8 mouse cellular contexts compared by ENCODE assay signal in the genomic region with DNA sequence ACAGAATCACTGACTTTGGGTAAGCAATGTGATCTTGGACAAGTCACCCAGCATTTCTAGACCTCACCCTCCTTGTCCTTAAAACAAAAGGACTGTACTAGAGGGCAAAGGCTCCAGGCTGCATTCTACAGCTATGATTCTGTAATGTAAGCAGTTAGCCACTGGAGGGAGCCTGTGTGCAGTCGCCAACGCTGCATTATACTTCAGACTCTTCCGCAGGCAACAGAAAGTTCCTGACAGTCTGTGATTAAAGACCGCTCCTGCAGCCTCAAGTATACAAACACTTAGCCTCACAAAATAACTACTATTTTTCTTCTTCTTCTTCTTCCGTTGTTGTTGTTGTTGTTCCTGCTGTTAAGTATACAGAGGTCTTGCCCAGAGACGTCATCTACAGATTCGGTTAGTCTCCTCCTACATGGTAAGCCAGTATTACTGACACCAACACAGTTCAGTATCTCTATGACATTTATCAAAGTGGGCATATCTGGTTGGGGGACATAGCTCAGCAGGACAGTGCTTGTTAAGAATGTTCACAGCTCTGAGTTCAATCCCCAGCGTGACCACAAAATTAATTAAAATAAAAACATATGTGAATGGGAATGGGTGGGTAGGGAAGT. TPM values are rescaled to one million over a fixed set of nuclear protein-coding genes. Genes with fewer than 3 reads are reported as not detected.
A peak's percentile ranks its signal among the peaks of the same experiment; 100 is the strongest.
DNase-seq lines count a peak whose midpoint lies in the region; ATAC-seq and TF ChIP-seq lines count a peak whose summit lies in the region.

No protein-coding gene starts in this region.

- peak; percentile 50 to 59 for DNase-seq in left cerebral cortex, adult 2 months (ENCODE audit: extremely low spot score in 1 of 2, low spot score in 2 of 2)
- DNase-seq in left cerebral cortex, adult 11 months (ENCODE audit: low spot score) = no peak
- DNase-seq in adrenal gland, postnatal 25 days = peak; percentile 46
- peak; percentile 31 for DNase-seq in fibroblast of lung, adult 2 months (ENCODE audit: low read depth)
- DNase-seq in left cerebral cortex, postnatal 4 days = peak; percentile 42
- DNase-seq in midbrain, embryonic 10.5 days (ENCODE audit: low spot score) = peak; percentile 39

- no peak overlapping the region for H3K9ac ChIP-seq in hindbrain, embryonic 12.5 days
- H3K9ac ChIP-seq in stomach, embryonic 16.5 days (ENCODE audit: low read length) = peak overlapping the region; percentile 49; the same call in 1 of the 2 replicates

- H3K4me2 ChIP-seq in hindbrain, embryonic 12.5 days (replicated peaks) = peak overlapping the region; percentile 34
- peak overlapping the region; percentile 49 for H3K4me2 ChIP-seq in stomach, embryonic 16.5 days (ENCODE audit: low read depth, low read length)

- ATAC-seq in hindbrain, embryonic 12.5 days (ENCODE audit: low FRiP score) = peak; percentile 24; the same call in 1 of the 2 replicates
- ATAC-seq in stomach, embryonic 16.5 days (ENCODE audit: insufficient read depth, low FRiP score) = 0 out of 2 replicates have a peak, but pooled peaks have one; percentile 37

- peaks cover 4% of the 10 kb centered on the region; the same call in 1 of the 2 replicates for H3K4me1 ChIP-seq in hindbrain, embryonic 12.5 days
- H3K4me1 ChIP-seq in midbrain, embryonic 10.5 days = peaks cover 10% of the 10 kb centered on the region
- no peaks in the 10 kb centered on the region; the same call in 1 of the 2 replicates for H3K4me1 ChIP-seq in stomach, embryonic 16.5 days (ENCODE audit: control insufficient read depth, insufficient read depth, low read length)

- WGBS in hindbrain, embryonic 12.5 days = 23% methylated on average over 8 of the region's 8 CpGs
- WGBS in midbrain, embryonic 10.5 days = 26% methylated on average over 8 of the region's 8 CpGs
- 16% methylated on average over 8 of the region's 8 CpGs for WGBS in stomach, embryonic 16.5 days

- H3K4me3 ChIP-seq in left cerebral cortex, adult 2 months = peak overlapping the region; percentile 39
- no peak overlapping the region for H3K4me3 ChIP-seq in hindbrain, embryonic 12.5 days
- H3K4me3 ChIP-seq in midbrain, embryonic 10.5 days = peak overlapping the region; percentile 28; the same call in 1 of the 2 replicates
- peak overlapping the region; percentile 36 for H3K4me3 ChIP-seq in stomach, embryonic 16.5 days (replicated peaks; ENCODE audit: low read length)

- no peaks in the 10 kb centered on the region for H3K36me3 ChIP-seq in hindbrain, embryonic 12.5 days
- no peaks in the 10 kb centered on the region for H3K36me3 ChIP-seq in midbrain, embryonic 10.5 days
- no peaks in the 10 kb centered on the region for H3K36me3 ChIP-seq in stomach, embryonic 16.5 days (ENCODE audit: control insufficient read depth, insufficient read depth, low read length)

- TF ChIP-seq CTCF in left cerebral cortex, adult 2 months (IDR thresholded peaks at IDR 0.05) = peak; percentile 95

- no peaks in the 10 kb centered on the region for H3K9me3 ChIP-seq in hindbrain, embryonic 12.5 days (replicated peaks)
- H3K9me3 ChIP-seq in midbrain, embryonic 10.5 days (replicated peaks) = no peaks in the 10 kb centered on the region
- H3K9me3 ChIP-seq in stomach, embryonic 16.5 days (replicated peaks; ENCODE audit: control insufficient read depth, low read length) = no peaks in the 10 kb centered on the region

- no peak overlapping the region for H3K27ac ChIP-seq in left cerebral cortex, adult 2 months
- no peak overlapping the region for H3K27ac ChIP-seq in hindbrain, embryonic 12.5 days
- no peak overlapping the region for H3K27ac ChIP-seq in midbrain, embryonic 10.5 days (replicated peaks)
- H3K27ac ChIP-seq in stomach, embryonic 16.5 days (ENCODE audit: low read length) = no peak overlapping the region

- peaks cover 8% of the 10 kb centered on the region for H3K27me3 ChIP-seq in hindbrain, embryonic 12.5 days
- H3K27me3 ChIP-seq in midbrain, embryonic 10.5 days (ENCODE audit: low read depth, poor library complexity, severe bottlenecking) = no peaks in the 10 kb centered on the region
- no peaks in the 10 kb centered on the region for H3K27me3 ChIP-seq in stomach, embryonic 16.5 days (ENCODE audit: control insufficient read depth, insufficient read depth, low read length)

- intact Hi-C loops in left cerebral cortex, adult 2 months (cut with DNase I) = no loop called here
- intact Hi-C loops in left cerebral cortex, postnatal 4 days (cut with DNase I) = loop anchor here (5.0 kb wide), 1 partner anchor 1095 kb away; no protein-coding TSS in a partner anchor

RNA-seq across cellular contexts. Expression of a gene that starts 13.0 kb away (rescaled TPM):
- total RNA-seq in left cerebral cortex, adult 2 months (2021) = under 1 TPM; 0.12 to 0.25 TPM
- total RNA-seq in adrenal gland, postnatal 25 days (2021) = not detected in 2 replicates
- polyA plus RNA-seq in hindbrain, embryonic 12.5 days (2016; fragmentation: Nextera tagmentation; extraction: Ambion mirVana) = 0.74 and 2.3 TPM in 2 replicates
- under 1 TPM; 0.08 to 0.12 TPM for total RNA-seq in left cerebral cortex, postnatal 4 days (2021)
- polyA plus RNA-seq in midbrain, embryonic 10.5 days (2016; fragmentation: Nextera tagmentation; extraction: Ambion mirVana) = 0.40 and 0.84 TPM in 2 replicates
- polyA plus RNA-seq in stomach, embryonic 16.5 days (2015; fragmentation: Nextera tagmentation; extraction: Ambion mirVana) = 0.16 and 1.7 TPM in 2 replicates

RNA-seq across cellular contexts. Expression of a gene that starts 37.6 kb away (rescaled TPM):
- total RNA-seq in left cerebral cortex, adult 2 months (2021) = 1 to 10 TPM; 7.4 to 7.9 TPM
- total RNA-seq in adrenal gland, postnatal 25 days (2021) = 14.9 and 17.0 TPM in 2 replicates
- polyA plus RNA-seq in hindbrain, embryonic 12.5 days (2016; fragmentation: Nextera tagmentation; extraction: Ambion mirVana) = 7.3 and 8.7 TPM in 2 replicates
- total RNA-seq in left cerebral cortex, postnatal 4 days (2021) = 1 to 10 TPM; 6.7 to 6.9 TPM
- polyA plus RNA-seq in midbrain, embryonic 10.5 days (2016; fragmentation: Nextera tagmentation; extraction: Ambion mirVana) = 7.4 and 7.6 TPM in 2 replicates
- polyA plus RNA-seq in stomach, embryonic 16.5 days (2015; fragmentation: Nextera tagmentation; extraction: Ambion mirVana) = 5.6 and 7.0 TPM in 2 replicates
